Mouse (Mus musculus) heart, postnatal 10 days (tissue): ENCODE data around the gene Ahcyl2. TPM values are rescaled to one million over a fixed set of nuclear protein-coding genes. Genes with fewer than 3 reads are reported as not detected.
"Not testable (repeated sequence)": the region's sequence is repeated elsewhere in the genome, so short reads cannot be mapped to it uniquely, and the experiment has no call there.

ENCODE experiments used
- DNase-seq, 2 experiments: peaks; one replicate each; pipeline ENCODE4 v3.0.0; 2021
- intact Hi-C: fragments of 180-260 bp; cut with DNase I; formaldehyde crosslinking; loops from one replicate; pipeline ENCODE4 v1.15.1; 2025
- total RNA-seq, 2 experiments: library from RNA; stranded (reverse); gene quantifications; 2 replicates each; pipeline ENCODE4 v1.2.3; 2021

Ahcyl2 gene
- total RNA-seq: 10 to 100 TPM; 14.9 to 18.0 TPM

- intact Hi-C loops: no loop called here
- DNase-seq: peak; percentile 95 to 97
These were observed at the start of gene Ahcyl2 for GRCm38 (mm10) chr6:29767813-29768660. Gene Ahcyl2 (plus strand): TSS chr6:29768011.

GRCm38 (mm10) chr6:29718894-29719329 lies 48.9 kb upstream of the Ahcyl2 start:
- intact Hi-C loops: no loop called here
- DNase-seq: peak; percentile 64 to 69

GRCm38 (mm10) chr6:29721890-29722289 lies 45.9 kb upstream of the Ahcyl2 start:
- DNase-seq: no peak
- intact Hi-C loops: no loop called here

- intact Hi-C loops: no loop called here
These were observed 41.1 kb upstream of the Ahcyl2 start for GRCm38 (mm10) chr6:29726576-29727200.

GRCm38 (mm10) chr6:29728035-29728434 lies 39.8 kb upstream of the Ahcyl2 start:
- intact Hi-C loops: no loop called here

More at GRCm38 (mm10) chr6:29726576-29727200, 41.1 kb upstream of the Ahcyl2 start:
- no peak for DNase-seq

GRCm38 (mm10) chr6:29729491-29729890 lies 38.3 kb upstream of the Ahcyl2 start:
- intact Hi-C loops: no loop called here
- DNase-seq: no peak

More at GRCm38 (mm10) chr6:29728035-29728434, 39.8 kb upstream of the Ahcyl2 start:
- no peak for DNase-seq

- DNase-seq: peak; percentile 88 to 89
- intact Hi-C loops: no loop called here
These were observed 32.5 kb upstream of the Ahcyl2 start, which contains the start of gene Smo for GRCm38 (mm10) chr6:29735336-29735688. Gene Smo (plus strand): TSS chr6:29735503.

- DNase-seq: peak; percentile 73 to 76
- intact Hi-C loops: no loop called here
These were observed 31.9 kb upstream of the Ahcyl2 start for GRCm38 (mm10) chr6:29735689-29736451.

GRCm38 (mm10) chr6:29736610-29737458 lies 31.0 kb upstream of the Ahcyl2 start:
- peak in 1 of 2 experiments; percentile 16 for DNase-seq
- intact Hi-C loops: no loop called here

GRCm38 (mm10) chr6:29751466-29752152 lies 16.2 kb upstream of the Ahcyl2 start:
- DNase-seq: no peak
- intact Hi-C loops: no loop called here

GRCm38 (mm10) chr6:29753336-29753735 lies 14.5 kb upstream of the Ahcyl2 start:
- intact Hi-C loops: no loop called here
- DNase-seq: no peak

GRCm38 (mm10) chr6:29756001-29756400 lies 11.8 kb upstream of the Ahcyl2 start:
- no peak for DNase-seq
- intact Hi-C loops: no loop called here

- DNase-seq: no peak
- intact Hi-C loops: no loop called here
These were observed 11.3 kb upstream of the Ahcyl2 start for GRCm38 (mm10) chr6:29756476-29756875.

GRCm38 (mm10) chr6:29758417-29758816 lies 9.4 kb upstream of the Ahcyl2 start:
- DNase-seq: peak; percentile 80 to 90
- intact Hi-C loops: loop anchor here (1.0 to 2.0 kb wide), 2 partner anchors 46 to 60 kb away; no protein-coding TSS in a partner anchor

- intact Hi-C loops: loop anchor here (2.0 kb wide), 1 partner anchor 60 kb away; no protein-coding TSS in a partner anchor
- no peak for DNase-seq
These were observed 8.7 kb upstream of the Ahcyl2 start for GRCm38 (mm10) chr6:29759012-29759679.

GRCm38 (mm10) chr6:29760397-29760796 lies 7.4 kb upstream of the Ahcyl2 start:
- DNase-seq, intact Hi-C loops: not testable (repeated sequence)

GRCm38 (mm10) chr6:29761282-29761681 lies 6.5 kb upstream of the Ahcyl2 start:
- intact Hi-C loops: no loop called here
- no peak for DNase-seq

- intact Hi-C loops: no loop called here
- DNase-seq: no peak
These were observed 5.3 kb upstream of the Ahcyl2 start for GRCm38 (mm10) chr6:29762524-29762923.

- DNase-seq: no peak
- intact Hi-C loops: no loop called here
These were observed 937 bp upstream of the Ahcyl2 start for GRCm38 (mm10) chr6:29766874-29767273.
